Mouse (Mus musculus) embryonic fibroblast, embryonic 13.5 days (primary cell): ENCODE measurements around the gene Ephb1. TPM values are rescaled to one million over a fixed set of nuclear protein-coding genes. Genes with fewer than 3 reads are reported as not detected.

Source experiments
- H3K27ac ChIP-seq: 2 replicates; pipeline ENCODE4 v1.5.1; 2012; ENCODE audit warnings: low read length, control low read depth, inconsistent platforms; ENCODE audit not compliant: insufficient read depth
- H3K4me1 ChIP-seq: 2 replicates; pipeline ENCODE4 v1.6.1; 2011; ENCODE audit warnings: low read length; ENCODE audit not compliant: control insufficient read depth, insufficient read depth
- H3K4me3 ChIP-seq: 2 replicates; pipeline ENCODE4 v1.5.1; 2011; ENCODE audit warnings: mild to moderate bottlenecking, control low read depth, low read length; ENCODE audit not compliant: insufficient read depth
- CTCF ChIP-seq: IDR thresholded peaks from 2 replicates; pipeline ENCODE4 v1.5.1; 2011; ENCODE audit warnings: mild to moderate bottlenecking, control low read depth, low read length, moderate library complexity, borderline replicate concordance; ENCODE audit not compliant: insufficient read depth
- POLR2A ChIP-seq: IDR thresholded peaks from 2 replicates; pipeline ENCODE4 v1.6.1; 2011; ENCODE audit warnings: low read depth, mild to moderate bottlenecking, control low read depth, low read length, moderate library complexity
- polyA plus RNA-seq: library from polyadenylated mRNA; stranded (reverse); fragments of >200 nt; gene quantifications from 2 replicates; pipeline ENCODE4 v1.2.4, GENCODE M21; 2011; ENCODE audit warnings: low read depth; ENCODE audit not compliant: missing spikeins, insufficient read length

Ephb1 gene
- polyA plus RNA-seq: 0.18 TPM in 1 of 2 replicates, not detected in the other

- TF ChIP-seq POLR2A (no peak), CTCF (peak; percentile 95)
- Histone ChIP-seq H3K4me3 (peak within 1 kb of the TSS; percentile 9; the same call in 1 of the 2 replicates), H3K27ac (no peak within 1 kb of the TSS), H3K4me1 (no peaks in the 10 kb centered on the region)
Measured at GRCm38 (mm10) chr9:102354561-102354973, at the start of gene Ephb1. TSS of gene Ephb1 (minus strand) at chr9:102354693.

GRCm38 (mm10) chr9:102403086-102404021, 48.9 kb upstream of the Ephb1 start:
- no peak overlapping the region for H3K4me3 ChIP-seq
- no peak overlapping the region for H3K27ac ChIP-seq
- TF ChIP-seq CTCF (peak; percentile 62; the same call in 1 of the 2 replicates), POLR2A (no peak)
- H3K4me1 ChIP-seq: no peaks in the 10 kb centered on the region

GRCm38 (mm10) chr9:102402671-102403070, 48.2 kb upstream of the Ephb1 start:
- no peak overlapping the region for H3K4me3 ChIP-seq
- TF ChIP-seq POLR2A: no peak
- no peak for TF ChIP-seq CTCF
- H3K27ac ChIP-seq: no peak overlapping the region
- no peaks in the 10 kb centered on the region for H3K4me1 ChIP-seq

GRCm38 (mm10) chr9:102388266-102388665, 33.8 kb upstream of the Ephb1 start:
- Histone ChIP-seq H3K4me3 (no peak overlapping the region), H3K4me1 (no peaks in the 10 kb centered on the region), H3K27ac (no peak overlapping the region)
- TF ChIP-seq CTCF: no peak
- no peak for TF ChIP-seq POLR2A

GRCm38 (mm10) chr9:102386816-102387215, 32.3 kb upstream of the Ephb1 start:
- no peaks in the 10 kb centered on the region for H3K4me1 ChIP-seq
- no peak overlapping the region for H3K4me3 ChIP-seq
- no peak overlapping the region for H3K27ac ChIP-seq
- TF ChIP-seq CTCF: no peak
- TF ChIP-seq POLR2A: no peak

GRCm38 (mm10) chr9:102380235-102380634, 25.7 kb upstream of the Ephb1 start:
- Histone ChIP-seq H3K27ac (no peak overlapping the region), H3K4me1 (no peaks in the 10 kb centered on the region), H3K4me3 (no peak overlapping the region)
- TF ChIP-seq CTCF (no peak), POLR2A (no peak)

- H3K4me1 ChIP-seq: no peaks in the 10 kb centered on the region
- no peak overlapping the region for H3K4me3 ChIP-seq
- TF ChIP-seq CTCF (no peak), POLR2A (no peak)
Measured at GRCm38 (mm10) chr9:102374661-102375060, 20.2 kb upstream of the Ephb1 start.

GRCm38 (mm10) chr9:102373886-102374285, 19.4 kb upstream of the Ephb1 start:
- Histone ChIP-seq H3K4me3 (no peak overlapping the region), H3K4me1 (no peaks in the 10 kb centered on the region), H3K27ac (no peak overlapping the region)
- TF ChIP-seq CTCF (no peak), POLR2A (no peak)

More at GRCm38 (mm10) chr9:102374661-102375060, 20.2 kb upstream of the Ephb1 start:
- no peak overlapping the region for H3K27ac ChIP-seq

- TF ChIP-seq CTCF (no peak), POLR2A (no peak)
- no peak overlapping the region for H3K27ac ChIP-seq
Measured at GRCm38 (mm10) chr9:102371936-102372335, 17.4 kb upstream of the Ephb1 start.

More at GRCm38 (mm10) chr9:102371936-102372335, 17.4 kb upstream of the Ephb1 start:
- Histone ChIP-seq H3K4me1 (no peaks in the 10 kb centered on the region), H3K4me3 (no peak overlapping the region)
